Mouse (Mus musculus): Measurements from ENCODE around the gene Gm13276. TPM values are rescaled to one million over a fixed set of nuclear protein-coding genes. Genes with fewer than 3 reads are reported as not detected.
"Not testable (repeated sequence)": the region's sequence is repeated elsewhere in the genome, so short reads cannot be mapped to it uniquely, and the experiment has no call there.

Gm13276 gene
- total RNA-seq, 1 experiment: not detected

DNA sequence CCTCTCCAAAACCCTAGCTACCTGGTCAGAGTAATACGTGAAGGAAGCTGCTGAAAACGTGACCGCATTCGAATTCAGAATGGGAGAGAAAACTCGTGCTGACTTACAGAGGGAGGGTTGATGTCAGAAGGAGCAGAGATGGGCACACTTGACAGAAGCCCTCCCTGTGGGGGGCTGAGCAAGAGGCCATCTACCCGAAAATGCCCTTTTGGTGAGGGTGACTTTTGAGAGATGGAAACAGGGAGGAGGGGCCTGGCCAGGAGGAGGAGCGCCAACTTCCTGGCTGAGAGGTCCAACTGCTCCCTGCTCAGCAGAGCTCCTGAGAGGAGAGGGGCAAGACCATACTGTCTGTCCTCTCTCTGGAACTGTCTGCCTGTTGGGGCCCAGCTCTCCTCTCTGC is 3.7 kb upstream of the Gm13276 start, which contains the start of gene Ifnz:
Gene Ifnz (plus strand): TSS at position 301 of the 400 bp plus-strand sequence.
- DNase-seq (ENCODE audit: low read depth, low spot score); H3K9ac ChIP-seq (ENCODE audit: insufficient read depth, low read depth, low read length, poor library complexity, severe bottlenecking); H3K27ac ChIP-seq (ENCODE audit: insufficient read depth, low read depth, low read length, poor library complexity, severe bottlenecking); H3K4me3 ChIP-seq (ENCODE audit: insufficient read depth in 1 of 2, low read depth in 1 of 2, low read length in 2 of 2, poor library complexity in 1 of 2, severe bottlenecking in 1 of 2); in situ Hi-C loops (cut with MboI; ENCODE audit: low sequenced_read_pairs in 2 of 2, unreplicated experiment in 2 of 2); H3K9me3 ChIP-seq (ENCODE audit: control insufficient read depth, insufficient read depth, low read depth, low read length); H3K36me3 ChIP-seq (ENCODE audit: control insufficient read depth, insufficient read depth, low read length, poor library complexity, severe bottlenecking); H3K4me1 ChIP-seq (ENCODE audit: control insufficient read depth in 2 of 2, insufficient read depth in 2 of 2, low read length in 2 of 2, poor library complexity in 1 of 2): not testable (repeated sequence)

DNA sequence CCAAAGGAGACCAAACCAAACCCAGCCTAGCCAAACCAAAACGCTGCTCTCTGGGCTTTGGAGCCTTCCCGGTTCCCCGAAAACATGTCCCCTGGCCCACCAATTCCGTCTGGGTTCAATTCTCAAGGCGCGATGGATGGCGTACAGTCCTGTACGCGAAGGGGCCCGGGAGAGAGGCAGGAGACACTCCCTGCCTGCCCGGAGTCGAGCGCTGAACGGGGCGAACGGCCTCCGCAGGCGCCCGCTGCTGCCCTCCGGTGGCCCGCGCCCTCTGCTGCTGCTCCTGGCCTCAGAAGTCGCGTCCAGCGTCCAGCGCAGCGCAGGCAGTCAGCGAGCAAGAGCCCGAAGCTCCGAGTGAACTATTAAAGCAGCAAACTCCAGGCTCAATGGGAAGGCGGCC is 3.2 kb upstream of the Gm13276 start:
- H3K9me3 ChIP-seq (ENCODE audit: control insufficient read depth, insufficient read depth, low read depth, low read length); in situ Hi-C loops (cut with MboI; ENCODE audit: low sequenced_read_pairs in 2 of 2, unreplicated experiment in 2 of 2); H3K36me3 ChIP-seq (ENCODE audit: control insufficient read depth, insufficient read depth, low read length, poor library complexity, severe bottlenecking); DNase-seq (ENCODE audit: low read depth, low spot score); H3K4me1 ChIP-seq (ENCODE audit: control insufficient read depth in 2 of 2, insufficient read depth in 2 of 2, low read length in 2 of 2, poor library complexity in 1 of 2); H3K9ac ChIP-seq (ENCODE audit: insufficient read depth, low read depth, low read length, poor library complexity, severe bottlenecking); H3K4me3 ChIP-seq (ENCODE audit: insufficient read depth in 1 of 2, low read depth in 1 of 2, low read length in 2 of 2, poor library complexity in 1 of 2, severe bottlenecking in 1 of 2); H3K27ac ChIP-seq (ENCODE audit: insufficient read depth, low read depth, low read length, poor library complexity, severe bottlenecking): not testable (repeated sequence)

DNA sequence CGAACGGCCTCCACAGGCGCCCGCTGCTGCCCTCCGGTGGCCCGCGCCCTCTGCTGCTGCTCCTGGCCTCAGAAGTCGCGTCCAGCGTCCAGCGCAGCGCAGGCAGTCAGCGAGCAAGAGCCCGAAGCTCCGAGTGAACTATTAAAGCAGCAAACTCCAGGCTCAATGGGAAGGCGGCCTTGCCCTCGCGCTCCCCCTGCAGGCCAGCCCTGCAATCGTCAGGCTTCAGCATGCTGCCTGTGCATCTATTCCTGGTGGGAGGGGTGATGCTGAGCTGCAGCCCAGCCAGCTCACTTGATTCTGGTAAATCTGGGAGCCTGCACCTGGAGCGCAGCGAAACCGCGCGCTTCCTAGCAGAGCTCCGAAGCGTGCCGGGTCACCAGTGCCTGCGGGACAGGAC is 2.9 kb downstream of the Gm13276 start, which contains the start of gene Gm13277:
Gene Gm13277 (plus strand): TSS at position 231 of the 400 bp plus-strand sequence.
- H3K27ac ChIP-seq (ENCODE audit: insufficient read depth, low read depth, low read length, poor library complexity, severe bottlenecking); H3K4me1 ChIP-seq (ENCODE audit: control insufficient read depth in 2 of 2, insufficient read depth in 2 of 2, low read length in 2 of 2, poor library complexity in 1 of 2); DNase-seq (ENCODE audit: low read depth, low spot score); H3K9me3 ChIP-seq (ENCODE audit: control insufficient read depth, insufficient read depth, low read depth, low read length); H3K36me3 ChIP-seq (ENCODE audit: control insufficient read depth, insufficient read depth, low read length, poor library complexity, severe bottlenecking); H3K9ac ChIP-seq (ENCODE audit: insufficient read depth, low read depth, low read length, poor library complexity, severe bottlenecking); H3K4me3 ChIP-seq (ENCODE audit: insufficient read depth in 1 of 2, low read depth in 1 of 2, low read length in 2 of 2, poor library complexity in 1 of 2, severe bottlenecking in 1 of 2); in situ Hi-C loops (cut with MboI; ENCODE audit: low sequenced_read_pairs in 2 of 2, unreplicated experiment in 2 of 2): not testable (repeated sequence)

- H3K4me1 ChIP-seq (ENCODE audit: control insufficient read depth in 2 of 2, insufficient read depth in 2 of 2, low read length in 2 of 2, poor library complexity in 1 of 2); H3K9ac ChIP-seq (ENCODE audit: insufficient read depth, low read depth, low read length, poor library complexity, severe bottlenecking); DNase-seq (ENCODE audit: low read depth, low spot score); in situ Hi-C loops (cut with MboI; ENCODE audit: low sequenced_read_pairs in 2 of 2, unreplicated experiment in 2 of 2); H3K9me3 ChIP-seq (ENCODE audit: control insufficient read depth, insufficient read depth, low read depth, low read length); H3K4me3 ChIP-seq (ENCODE audit: insufficient read depth in 1 of 2, low read depth in 1 of 2, low read length in 2 of 2, poor library complexity in 1 of 2, severe bottlenecking in 1 of 2); H3K36me3 ChIP-seq (ENCODE audit: control insufficient read depth, insufficient read depth, low read length, poor library complexity, severe bottlenecking); H3K27ac ChIP-seq (ENCODE audit: insufficient read depth, low read depth, low read length, poor library complexity, severe bottlenecking): not testable (repeated sequence)
Observed at GRCm38 (mm10) chr4:88791250-88791649, 5.7 kb downstream of the Gm13276 start, which contains the start of gene Gm13278. Gm13278 (plus strand) TSS chr4:88791550.

DNA sequence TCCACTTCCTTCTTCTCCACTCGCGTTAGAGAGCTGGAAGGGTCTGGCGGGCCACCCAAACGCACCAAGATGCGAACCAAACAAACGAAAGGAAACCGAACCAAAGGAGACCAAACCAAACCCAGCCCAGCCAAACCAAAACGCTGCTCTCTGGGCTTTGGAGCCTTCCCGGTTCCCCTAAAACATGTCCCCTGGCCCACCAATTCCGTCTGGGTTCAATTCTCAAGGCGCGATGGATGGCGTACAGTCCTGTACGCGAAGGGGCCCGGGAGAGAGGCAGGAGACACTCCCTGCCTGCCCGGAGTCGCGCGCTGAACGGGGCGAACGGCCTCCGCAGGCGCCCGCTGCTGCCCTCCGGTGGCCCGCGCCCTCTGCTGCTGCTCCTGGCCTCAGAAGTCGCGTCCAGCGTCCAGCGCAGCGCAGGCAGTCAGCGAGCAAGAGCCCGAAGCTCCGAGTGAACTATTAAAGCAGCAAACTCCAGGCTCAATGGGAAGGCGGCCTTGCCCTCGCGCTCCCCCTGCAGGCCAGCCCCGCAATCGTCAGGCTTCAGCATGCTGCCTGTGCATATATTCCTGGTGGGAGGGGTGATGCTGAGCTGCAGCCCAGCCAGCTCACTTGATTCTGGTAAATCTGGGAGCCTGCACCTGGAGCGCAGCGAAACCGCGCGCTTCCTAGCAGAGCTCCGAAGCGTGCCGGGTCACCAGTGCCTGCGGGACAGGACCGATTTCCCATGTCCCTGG is 8.6 kb downstream of the Gm13276 start, which contains the start of gene Gm13275:
Gene Gm13275 (plus strand): TSS at position 552 of the 740 bp plus-strand sequence.
- in situ Hi-C loops (cut with MboI; ENCODE audit: low sequenced_read_pairs in 2 of 2, unreplicated experiment in 2 of 2); H3K9me3 ChIP-seq (ENCODE audit: control insufficient read depth, insufficient read depth, low read depth, low read length); H3K9ac ChIP-seq (ENCODE audit: insufficient read depth, low read depth, low read length, poor library complexity, severe bottlenecking); H3K36me3 ChIP-seq (ENCODE audit: control insufficient read depth, insufficient read depth, low read length, poor library complexity, severe bottlenecking); H3K27ac ChIP-seq (ENCODE audit: insufficient read depth, low read depth, low read length, poor library complexity, severe bottlenecking); DNase-seq (ENCODE audit: low read depth, low spot score); H3K4me1 ChIP-seq (ENCODE audit: control insufficient read depth in 2 of 2, insufficient read depth in 2 of 2, low read length in 2 of 2, poor library complexity in 1 of 2); H3K4me3 ChIP-seq (ENCODE audit: insufficient read depth in 1 of 2, low read depth in 1 of 2, low read length in 2 of 2, poor library complexity in 1 of 2, severe bottlenecking in 1 of 2): not testable (repeated sequence)

DNA sequence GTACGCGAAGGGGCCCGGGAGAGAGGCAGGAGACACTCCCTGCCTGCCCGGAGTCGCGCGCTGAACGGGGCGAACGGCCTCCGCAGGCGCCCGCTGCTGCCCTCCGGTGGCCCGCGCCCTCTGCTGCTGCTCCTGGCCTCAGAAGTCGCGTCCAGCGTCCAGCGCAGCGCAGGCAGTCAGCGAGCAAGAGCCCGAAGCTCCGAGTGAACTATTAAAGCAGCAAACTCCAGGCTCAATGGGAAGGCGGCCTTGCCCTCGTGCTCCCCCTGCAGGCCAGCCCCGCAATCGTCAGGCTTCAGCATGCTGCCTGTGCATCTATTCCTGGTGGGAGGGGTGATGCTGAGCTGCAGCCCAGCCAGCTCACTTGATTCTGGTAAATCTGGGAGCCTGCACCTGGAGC is 11.6 kb downstream of the Gm13276 start, which contains the start of gene Gm13279:
Gene Gm13279 (plus strand): TSS at position 301 of the 400 bp plus-strand sequence.
- H3K9me3 ChIP-seq (ENCODE audit: control insufficient read depth, insufficient read depth, low read depth, low read length); H3K27ac ChIP-seq (ENCODE audit: insufficient read depth, low read depth, low read length, poor library complexity, severe bottlenecking); H3K9ac ChIP-seq (ENCODE audit: insufficient read depth, low read depth, low read length, poor library complexity, severe bottlenecking); in situ Hi-C loops (cut with MboI; ENCODE audit: low sequenced_read_pairs in 2 of 2, unreplicated experiment in 2 of 2); H3K36me3 ChIP-seq (ENCODE audit: control insufficient read depth, insufficient read depth, low read length, poor library complexity, severe bottlenecking); DNase-seq (ENCODE audit: low read depth, low spot score); H3K4me3 ChIP-seq (ENCODE audit: insufficient read depth in 1 of 2, low read depth in 1 of 2, low read length in 2 of 2, poor library complexity in 1 of 2, severe bottlenecking in 1 of 2); H3K4me1 ChIP-seq (ENCODE audit: control insufficient read depth in 2 of 2, insufficient read depth in 2 of 2, low read length in 2 of 2, poor library complexity in 1 of 2): not testable (repeated sequence)

DNA sequence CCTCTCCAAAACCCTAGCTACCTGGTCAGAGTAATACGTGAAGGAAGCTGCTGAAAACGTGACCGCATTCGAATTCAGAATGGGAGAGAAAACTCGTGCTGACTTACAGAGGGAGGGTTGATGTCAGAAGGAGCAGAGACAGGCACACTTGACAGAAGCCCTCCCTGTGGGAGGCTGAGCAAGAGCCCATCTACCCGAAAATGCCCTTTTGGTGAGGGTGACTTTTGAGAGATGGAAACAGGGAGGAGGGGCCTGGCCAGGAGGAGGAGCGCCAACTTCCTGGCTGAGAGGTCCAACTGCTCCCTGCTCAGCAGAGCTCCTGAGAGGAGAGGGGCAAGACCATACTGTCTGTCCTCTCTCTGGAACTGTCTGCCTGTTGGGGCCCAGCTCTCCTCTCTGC is 13.9 kb downstream of the Gm13276 start, which contains the start of gene Gm13285:
Gene Gm13285 (plus strand): TSS at position 301 of the 400 bp plus-strand sequence.
- H3K27ac ChIP-seq (ENCODE audit: insufficient read depth, low read depth, low read length, poor library complexity, severe bottlenecking); in situ Hi-C loops (cut with MboI; ENCODE audit: low sequenced_read_pairs in 2 of 2, unreplicated experiment in 2 of 2); H3K4me1 ChIP-seq (ENCODE audit: control insufficient read depth in 2 of 2, insufficient read depth in 2 of 2, low read length in 2 of 2, poor library complexity in 1 of 2): not testable (repeated sequence)

DNA sequence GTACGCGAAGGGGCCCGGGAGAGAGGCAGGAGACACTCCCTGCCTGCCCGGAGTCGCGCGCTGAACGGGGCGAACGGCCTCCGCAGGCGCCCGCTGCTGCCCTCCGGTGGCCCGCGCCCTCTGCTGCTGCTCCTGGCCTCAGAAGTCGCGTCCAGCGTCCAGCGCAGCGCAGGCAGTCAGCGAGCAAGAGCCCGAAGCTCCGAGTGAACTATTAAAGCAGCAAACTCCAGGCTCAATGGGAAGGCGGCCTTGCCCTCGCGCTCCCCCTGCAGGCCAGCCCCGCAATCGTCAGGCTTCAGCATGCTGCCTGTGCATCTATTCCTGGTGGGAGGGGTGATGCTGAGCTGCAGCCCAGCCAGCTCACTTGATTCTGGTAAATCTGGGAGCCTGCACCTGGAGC is 17.4 kb downstream of the Gm13276 start, which contains the start of gene Gm13287:
Gene Gm13287 (plus strand): TSS at position 301 of the 400 bp plus-strand sequence.
- H3K9me3 ChIP-seq (ENCODE audit: control insufficient read depth, insufficient read depth, low read depth, low read length); H3K36me3 ChIP-seq (ENCODE audit: control insufficient read depth, insufficient read depth, low read length, poor library complexity, severe bottlenecking); DNase-seq (ENCODE audit: low read depth, low spot score); H3K4me1 ChIP-seq (ENCODE audit: control insufficient read depth in 2 of 2, insufficient read depth in 2 of 2, low read length in 2 of 2, poor library complexity in 1 of 2); H3K9ac ChIP-seq (ENCODE audit: insufficient read depth, low read depth, low read length, poor library complexity, severe bottlenecking); in situ Hi-C loops (cut with MboI; ENCODE audit: low sequenced_read_pairs in 2 of 2, unreplicated experiment in 2 of 2); H3K4me3 ChIP-seq (ENCODE audit: insufficient read depth in 1 of 2, low read depth in 1 of 2, low read length in 2 of 2, poor library complexity in 1 of 2, severe bottlenecking in 1 of 2); H3K27ac ChIP-seq (ENCODE audit: insufficient read depth, low read depth, low read length, poor library complexity, severe bottlenecking): not testable (repeated sequence)

More for the DNA sequence above, 13.9 kb downstream of the Gm13276 start, which contains the start of gene Gm13285:
- not testable (repeated sequence) for H3K9me3 ChIP-seq (ENCODE audit: control insufficient read depth, insufficient read depth, low read depth, low read length); H3K4me3 ChIP-seq (ENCODE audit: insufficient read depth in 1 of 2, low read depth in 1 of 2, low read length in 2 of 2, poor library complexity in 1 of 2, severe bottlenecking in 1 of 2); DNase-seq (ENCODE audit: low read depth, low spot score); H3K9ac ChIP-seq (ENCODE audit: insufficient read depth, low read depth, low read length, poor library complexity, severe bottlenecking); H3K36me3 ChIP-seq (ENCODE audit: control insufficient read depth, insufficient read depth, low read length, poor library complexity, severe bottlenecking)

Measured in ES-E14 (cell line).